Mouse (Mus musculus) layer of hippocampus, adult 11-12 months (tissue): Measurements from ENCODE around the gene Htra2.
A peak's percentile ranks its signal among the peaks of the same experiment; 100 is the strongest.

Experiments used
- DNase-seq: peaks from one replicate; pipeline ENCODE4 v3.0.0; 2022; ENCODE audit warnings: low spot score

Htra2 gene

DNA sequence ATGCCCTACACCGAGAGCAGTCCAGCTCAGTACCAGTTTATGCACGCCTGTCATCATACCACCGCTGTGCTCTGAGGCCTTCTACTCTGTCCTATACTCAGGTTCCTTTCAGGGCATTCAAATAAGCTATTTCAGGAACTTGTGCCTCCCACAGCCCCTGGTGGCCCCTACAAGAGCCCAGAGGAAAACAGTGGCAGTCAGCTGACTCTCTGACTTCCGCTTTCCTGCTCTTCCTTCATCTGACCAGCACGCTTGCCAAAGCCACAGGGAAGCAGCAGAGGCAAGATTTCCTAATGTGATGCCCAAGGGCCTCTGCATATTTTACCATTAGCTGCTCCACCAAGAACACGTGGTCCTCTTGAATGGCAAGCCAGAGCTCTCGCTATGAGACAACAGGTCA is 50.2 kb downstream of the Htra2 start:
- DNase-seq: peak; percentile 55

DNA sequence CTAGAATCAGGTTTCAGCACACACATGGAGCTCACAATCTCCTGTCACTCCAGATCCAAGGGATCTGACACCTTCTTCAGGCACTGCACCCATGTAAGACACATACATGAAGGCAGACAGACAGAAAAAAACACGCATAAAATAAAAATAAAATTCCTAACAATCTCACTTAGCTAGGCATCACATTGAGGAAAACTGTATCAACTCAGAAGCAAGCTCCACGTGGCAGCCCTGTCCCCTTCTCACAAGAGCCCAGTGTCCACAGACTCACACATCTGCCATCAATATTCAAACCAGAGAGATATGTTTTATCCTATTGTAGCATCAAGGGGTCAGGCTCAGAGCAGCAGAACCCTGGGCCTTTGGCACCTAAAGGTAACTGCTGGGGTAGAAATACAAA is 50.8 kb downstream of the Htra2 start:
- DNase-seq: no peak

- no peak for DNase-seq
Observed at GRCm38 (mm10) chr6:83003850-83004249, 51.2 kb downstream of the Htra2 start.

DNA sequence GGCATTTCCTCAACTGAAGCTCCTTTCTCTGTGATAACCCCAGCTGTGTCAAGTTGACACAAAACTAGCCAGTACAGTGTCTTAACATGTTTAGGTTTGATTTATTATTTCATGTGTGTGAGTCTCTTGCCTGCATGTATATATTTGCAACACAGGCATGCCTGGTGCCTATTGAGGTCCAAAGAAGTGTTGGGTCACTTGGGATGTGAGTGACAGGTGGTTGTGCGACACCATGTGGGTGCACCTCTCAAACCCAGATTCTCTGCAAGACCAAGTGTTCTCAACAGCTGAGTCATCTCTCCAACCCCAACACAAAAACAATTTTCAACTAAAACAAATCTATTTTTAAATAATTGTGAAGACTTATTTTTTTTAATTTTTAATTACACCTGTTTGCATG is 52.0 kb downstream of the Htra2 start:
- no peak for DNase-seq
